Mouse (Mus musculus): ENCODE data around the gene Herc3. TPM values are rescaled to one million over a fixed set of nuclear protein-coding genes. Genes with fewer than 3 reads are reported as not detected.

Herc3 gene
- polyA plus RNA-seq, 1 experiment, result 0.05 TPM

GRCm38 (mm10) chr6:58943958-58944357 lies 112.7 kb downstream of the Herc3 start:
- Histone ChIP-seq H3K36me3 (ENCODE audit: control insufficient read depth) (no peaks in the 10 kb centered on the region), H3K4me1 (ENCODE audit: control insufficient read depth) (no peaks in the 10 kb centered on the region), H3K4me3 (replicated peaks) (no peak overlapping the region), H3K27me3 (ENCODE audit: control insufficient read depth) (no peaks in the 10 kb centered on the region), H3K9me3 (ENCODE audit: control insufficient read depth, low read length) (peaks cover 3% of the 10 kb centered on the region; the same call in 1 of the 2 replicates)
- TF ChIP-seq GATA1 (IDR thresholded peaks at IDR 0.05; ENCODE audit: low read length), result no peak
- TF ChIP-seq TAL1 (IDR thresholded peaks at IDR 0.05; ENCODE audit: low read length), result no peak

GRCm38 (mm10) chr6:58946246-58946645 lies 115.0 kb downstream of the Herc3 start:
- peaks cover 3% of the 10 kb centered on the region; the same call in 1 of the 2 replicates for H3K9me3 ChIP-seq (ENCODE audit: control insufficient read depth, low read length)
- no peaks in the 10 kb centered on the region for H3K36me3 ChIP-seq (ENCODE audit: control insufficient read depth)
- TF ChIP-seq TAL1 (IDR thresholded peaks at IDR 0.05; ENCODE audit: low read length) (no peak), GATA1 (IDR thresholded peaks at IDR 0.05; ENCODE audit: low read length) (no peak)
- H3K4me3 ChIP-seq (replicated peaks), result no peak overlapping the region
- H3K4me1 ChIP-seq (ENCODE audit: control insufficient read depth), result no peaks in the 10 kb centered on the region
- no peaks in the 10 kb centered on the region for H3K27me3 ChIP-seq (ENCODE audit: control insufficient read depth)

- H3K27me3 ChIP-seq (ENCODE audit: control insufficient read depth), result no peaks in the 10 kb centered on the region
- no peak for TF ChIP-seq TAL1 (IDR thresholded peaks at IDR 0.05; ENCODE audit: low read length)
Observed at GRCm38 (mm10) chr6:58946840-58947239, 115.6 kb downstream of the Herc3 start.

DNA sequence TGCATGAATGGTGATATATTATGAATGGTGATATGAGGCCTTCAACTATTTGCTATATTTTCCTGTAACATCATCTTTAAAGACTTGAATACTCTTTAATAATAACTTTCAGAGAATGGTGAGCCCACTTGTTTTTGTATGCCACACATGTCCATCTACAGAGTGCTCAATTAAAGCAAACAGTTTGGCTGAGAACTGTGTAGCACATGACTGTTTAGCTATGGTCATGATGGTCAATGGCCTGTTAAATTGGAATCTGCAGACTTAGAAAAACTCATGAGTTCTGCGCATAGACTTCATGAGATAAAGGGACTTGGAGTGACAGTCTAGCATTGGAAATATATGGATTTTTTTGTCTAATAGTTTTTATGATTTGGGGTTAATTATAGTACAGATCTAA lies 119.1 kb downstream of the Herc3 start:
- Histone ChIP-seq H3K36me3 (ENCODE audit: control insufficient read depth) (no peaks in the 10 kb centered on the region), H3K9me3 (ENCODE audit: control insufficient read depth, low read length) (peaks cover 3% of the 10 kb centered on the region; the same call in 1 of the 2 replicates), H3K4me3 (replicated peaks) (no peak overlapping the region), H3K27me3 (ENCODE audit: control insufficient read depth) (no peaks in the 10 kb centered on the region), H3K4me1 (ENCODE audit: control insufficient read depth) (no peaks in the 10 kb centered on the region)
- no peak for TF ChIP-seq GATA1 (IDR thresholded peaks at IDR 0.05; ENCODE audit: low read length)
- TF ChIP-seq TAL1 (IDR thresholded peaks at IDR 0.05; ENCODE audit: low read length), result no peak

More at GRCm38 (mm10) chr6:58946840-58947239, 115.6 kb downstream of the Herc3 start:
- Histone ChIP-seq H3K36me3 (ENCODE audit: control insufficient read depth) (no peaks in the 10 kb centered on the region), H3K4me3 (replicated peaks) (no peak overlapping the region), H3K9me3 (ENCODE audit: control insufficient read depth, low read length) (peaks cover 3% of the 10 kb centered on the region; the same call in 1 of the 2 replicates), H3K4me1 (ENCODE audit: control insufficient read depth) (no peaks in the 10 kb centered on the region)

- Histone ChIP-seq H3K27me3 (ENCODE audit: control insufficient read depth) (no peaks in the 10 kb centered on the region), H3K9me3 (ENCODE audit: control insufficient read depth, low read length) (peaks cover 3% of the 10 kb centered on the region; the same call in 1 of the 2 replicates), H3K4me3 (replicated peaks) (no peak overlapping the region), H3K4me1 (ENCODE audit: control insufficient read depth) (no peaks in the 10 kb centered on the region), H3K36me3 (ENCODE audit: control insufficient read depth) (no peaks in the 10 kb centered on the region)
- TF ChIP-seq GATA1 (IDR thresholded peaks at IDR 0.05; ENCODE audit: low read length) (no peak), TAL1 (IDR thresholded peaks at IDR 0.05; ENCODE audit: low read length) (no peak)
Observed at GRCm38 (mm10) chr6:58951128-58951992, 120.1 kb downstream of the Herc3 start.

GRCm38 (mm10) chr6:58960523-58960922 lies 129.3 kb downstream of the Herc3 start:
- Histone ChIP-seq H3K4me1 (ENCODE audit: control insufficient read depth) (no peaks in the 10 kb centered on the region), H3K4me3 (replicated peaks) (no peak overlapping the region), H3K27me3 (ENCODE audit: control insufficient read depth) (no peaks in the 10 kb centered on the region), H3K9me3 (ENCODE audit: control insufficient read depth, low read length) (no peaks in the 10 kb centered on the region), H3K36me3 (ENCODE audit: control insufficient read depth) (no peaks in the 10 kb centered on the region)
- TF ChIP-seq TAL1 (IDR thresholded peaks at IDR 0.05; ENCODE audit: low read length), result no peak
- TF ChIP-seq GATA1 (IDR thresholded peaks at IDR 0.05; ENCODE audit: low read length), result no peak

- H3K4me1 ChIP-seq (ENCODE audit: control insufficient read depth), result no peaks in the 10 kb centered on the region
- H3K9me3 ChIP-seq (ENCODE audit: control insufficient read depth, low read length), result no peaks in the 10 kb centered on the region
- H3K36me3 ChIP-seq (ENCODE audit: control insufficient read depth), result no peaks in the 10 kb centered on the region
- TF ChIP-seq TAL1 (IDR thresholded peaks at IDR 0.05; ENCODE audit: low read length) (no peak), GATA1 (IDR thresholded peaks at IDR 0.05; ENCODE audit: low read length) (no peak)
- H3K27me3 ChIP-seq (ENCODE audit: control insufficient read depth), result no peaks in the 10 kb centered on the region
- no peak overlapping the region for H3K4me3 ChIP-seq (replicated peaks)
Observed at GRCm38 (mm10) chr6:58962691-58963090, 131.4 kb downstream of the Herc3 start.

GRCm38 (mm10) chr6:58964091-58964490 lies 132.8 kb downstream of the Herc3 start:
- no peak for TF ChIP-seq TAL1 (IDR thresholded peaks at IDR 0.05; ENCODE audit: low read length)
- no peak for TF ChIP-seq GATA1 (IDR thresholded peaks at IDR 0.05; ENCODE audit: low read length)
- H3K36me3 ChIP-seq (ENCODE audit: control insufficient read depth), result no peaks in the 10 kb centered on the region
- no peaks in the 10 kb centered on the region for H3K27me3 ChIP-seq (ENCODE audit: control insufficient read depth)
- no peaks in the 10 kb centered on the region for H3K9me3 ChIP-seq (ENCODE audit: control insufficient read depth, low read length)
- no peak overlapping the region for H3K4me3 ChIP-seq (replicated peaks)
- no peaks in the 10 kb centered on the region for H3K4me1 ChIP-seq (ENCODE audit: control insufficient read depth)

DNA sequence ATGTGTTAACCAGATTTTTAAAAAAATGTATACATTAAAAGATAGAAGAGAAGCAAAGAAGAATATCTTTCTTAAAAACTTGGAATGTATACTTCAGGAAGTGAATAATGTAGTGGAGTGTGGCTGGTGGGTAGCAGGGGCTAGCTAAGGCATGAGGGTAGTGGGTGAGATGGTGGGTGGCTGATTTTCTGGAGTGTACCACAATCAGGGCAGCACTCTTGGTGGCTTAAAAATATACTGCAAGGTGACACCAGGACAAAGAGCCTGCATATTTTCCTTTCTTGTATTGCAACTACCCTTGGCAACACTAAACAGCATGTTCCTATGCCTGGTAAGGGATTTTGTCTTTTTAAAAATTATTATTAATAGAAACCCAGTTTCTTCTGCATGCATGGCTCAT lies 133.3 kb downstream of the Herc3 start:
- no peak overlapping the region for H3K4me3 ChIP-seq (replicated peaks)
- no peak for TF ChIP-seq GATA1 (IDR thresholded peaks at IDR 0.05; ENCODE audit: low read length)
- no peaks in the 10 kb centered on the region for H3K27me3 ChIP-seq (ENCODE audit: control insufficient read depth)
- no peaks in the 10 kb centered on the region for H3K36me3 ChIP-seq (ENCODE audit: control insufficient read depth)
- no peaks in the 10 kb centered on the region for H3K9me3 ChIP-seq (ENCODE audit: control insufficient read depth, low read length)
- H3K4me1 ChIP-seq (ENCODE audit: control insufficient read depth), result no peaks in the 10 kb centered on the region
